Mouse (Mus musculus): ENCODE measurements around the gene Creg2.
"Not testable (repeated sequence)": the region's sequence is repeated elsewhere in the genome, so short reads cannot be mapped to it uniquely, and the experiment has no call there.

Gene Creg2

GRCm38 (mm10) chr1:39593836-39594235, 57.4 kb downstream of the Creg2 start:
- no peak for DNase-seq

- DNase-seq: peak; percentile 51
Observed at GRCm38 (mm10) chr1:39592090-39592489, 59.2 kb downstream of the Creg2 start.

GRCm38 (mm10) chr1:39591557-39591956, 59.7 kb downstream of the Creg2 start:
- DNase-seq: not testable (repeated sequence)

- DNase-seq: no peak
Observed at GRCm38 (mm10) chr1:39590193-39590592, 61.1 kb downstream of the Creg2 start.

- DNase-seq: no peak
Observed at GRCm38 (mm10) chr1:39585416-39585815, 65.9 kb downstream of the Creg2 start.

- no peak for DNase-seq
Observed at GRCm38 (mm10) chr1:39583173-39583572, 68.1 kb downstream of the Creg2 start.

GRCm38 (mm10) chr1:39581215-39581614, 70.1 kb downstream of the Creg2 start:
- no peak for DNase-seq

GRCm38 (mm10) chr1:39579139-39579538, 72.1 kb downstream of the Creg2 start:
- DNase-seq: no peak

GRCm38 (mm10) chr1:39578446-39578845, 72.8 kb downstream of the Creg2 start:
- no peak for DNase-seq

GRCm38 (mm10) chr1:39577253-39577705, 74.0 kb downstream of the Creg2 start, which contains the start of gene Rnf149:
Gene Rnf149 (minus strand): TSS chr1:39577405.
- DNase-seq: peak; percentile 97

- DNase-seq: peak; percentile 65
Observed at GRCm38 (mm10) chr1:39576431-39577243, 74.6 kb downstream of the Creg2 start.

- no peak for DNase-seq
Observed at GRCm38 (mm10) chr1:39575778-39576375, 75.4 kb downstream of the Creg2 start.

- no peak for DNase-seq
Observed at GRCm38 (mm10) chr1:39573890-39574289, 77.4 kb downstream of the Creg2 start.

GRCm38 (mm10) chr1:39571653-39572052, 79.6 kb downstream of the Creg2 start:
- DNase-seq: no peak

All from kidney, postnatal 14 days (tissue).